Mouse (Mus musculus) CH12.LX (cell line): ENCODE measurements around the gene Tns4. TPM values are rescaled to one million over a fixed set of nuclear protein-coding genes. Genes with fewer than 3 reads are reported as not detected.
A peak's percentile ranks its signal among the peaks of the same experiment; 100 is the strongest.

Experiments
- DNase-seq: peaks from one replicate; pipeline ENCODE4 v3.0.0-alpha.2; 2013; ENCODE audit errors: extremely low read depth
- H3K27ac ChIP-seq: 2 replicates; pipeline ENCODE4 v1.5.1; 2012; ENCODE audit warnings: low read depth, mild to moderate bottlenecking, control low read depth, moderate library complexity; ENCODE audit not compliant: insufficient read depth
- H3K27me3 ChIP-seq: replicated peaks from 2 replicates; pipeline ENCODE3; 2012; ENCODE audit warnings: inconsistent platforms
- H3K36me3 ChIP-seq, 2 experiments: replicated peaks in 1 of 2; 2 replicates each; pipeline versions ENCODE3 to v1.6.1; 2012; ENCODE audit warnings: inconsistent platforms in 1 of 2, low read length in 1 of 2, mild to moderate bottlenecking in 1 of 2, mixed read lengths in 1 of 2, moderate library complexity in 1 of 2; ENCODE audit not compliant: control insufficient read depth in 1 of 2, insufficient read depth in 1 of 2
- H3K4me1 ChIP-seq, 2 experiments: 2 replicates each; pipeline ENCODE4 v1.6.1; 2012; ENCODE audit warnings: inconsistent platforms in 1 of 2, moderate library complexity in 1 of 2; ENCODE audit not compliant: insufficient read depth in 2 of 2, control insufficient read depth in 1 of 2
- H3K4me2 ChIP-seq: 2 replicates; pipeline ENCODE4 v1.6.1; 2012; ENCODE audit warnings: low read depth, mild to moderate bottlenecking, control low read depth; ENCODE audit not compliant: poor library complexity, insufficient read depth, severe bottlenecking
- H3K4me3 ChIP-seq, 3 experiments: fragments of 150-350 bp in 1 of 3; sonication (generic) in 1 of 3; replicated peaks in 1 of 3; 2 replicates each; pipeline versions ENCODE3 to v1.5.1; 2011 to 2012; ENCODE audit warnings: low read depth in 2 of 3, low read length in 2 of 3, mild to moderate bottlenecking in 2 of 3, moderate library complexity in 2 of 3, control low read depth in 1 of 3, improper control_type of control experiment in 1 of 3, inconsistent platforms in 1 of 3, mixed read lengths in 1 of 3; ENCODE audit not compliant: poor library complexity in 1 of 3
- H3K79me2 ChIP-seq: replicated peaks from 2 replicates; pipeline ENCODE4 v1.6.1; 2012; ENCODE audit warnings: mild to moderate bottlenecking, moderate library complexity; ENCODE audit not compliant: control insufficient read depth, poor library complexity, insufficient read depth, severe bottlenecking; ENCODE audit errors: extremely low read depth
- H3K9ac ChIP-seq: 2 replicates; pipeline ENCODE4 v1.6.1; 2012; ENCODE audit warnings: low read depth, mild to moderate bottlenecking, control low read depth, moderate library complexity; ENCODE audit not compliant: insufficient read depth
- H3K9me3 ChIP-seq: replicated peaks from 2 replicates; pipeline ENCODE3; 2012; ENCODE audit warnings: low read length, inconsistent platforms, mixed read lengths
- CHD2 ChIP-seq: IDR thresholded peaks from 2 replicates; pipeline ENCODE4 v1.6.1; 2011; ENCODE audit warnings: low read length, improper control_type of control experiment
- CTCF ChIP-seq, 2 experiments: IDR thresholded peaks in 1 of 2; conservative IDR thresholded peaks in 1 of 2; 2 replicates each; pipeline ENCODE4 v1.5.1; 2011 to 2012; ENCODE audit warnings: low read depth in 2 of 2, low read length in 2 of 2, improper control_type of control experiment in 1 of 2, inconsistent platforms in 1 of 2, mild to moderate bottlenecking in 1 of 2, moderate library complexity in 1 of 2
- ELF1 ChIP-seq: IDR thresholded peaks from 2 replicates; pipeline ENCODE4 v1.6.1; 2014; ENCODE audit warnings: low read depth, mild to moderate bottlenecking, inconsistent platforms, low read length, improper control_type of control experiment
- HCFC1 ChIP-seq: IDR thresholded peaks from 2 replicates; pipeline ENCODE4 v1.6.1; 2012; ENCODE audit warnings: low read depth, mild to moderate bottlenecking, inconsistent platforms, low read length, improper control_type of control experiment
- IRF4 ChIP-seq: IDR thresholded peaks from 2 replicates; pipeline ENCODE4 v1.6.1; 2014; ENCODE audit warnings: low read depth, mild to moderate bottlenecking, inconsistent platforms, low read length, improper control_type of control experiment
- JUND ChIP-seq: conservative IDR thresholded peaks from 2 replicates; pipeline ENCODE4 v1.6.1; 2011; ENCODE audit warnings: low read depth, low read length, improper control_type of control experiment
- MAX ChIP-seq: IDR thresholded peaks from 2 replicates; pipeline ENCODE4 v1.6.1; 2011; ENCODE audit warnings: low read length, improper control_type of control experiment
- MYC ChIP-seq: IDR thresholded peaks from 2 replicates; pipeline ENCODE4 v1.6.1; 2011; ENCODE audit warnings: low read depth, mild to moderate bottlenecking, improper control_type of control experiment, low read length
- PAX5 ChIP-seq: IDR thresholded peaks from 2 replicates; pipeline ENCODE4 v1.6.1; 2012; ENCODE audit warnings: low read length, inconsistent platforms, mixed read lengths
- POLR2AphosphoS2 ChIP-seq: IDR thresholded peaks from 2 replicates; pipeline ENCODE4 v1.6.1; 2011; ENCODE audit warnings: low read depth, low read length, improper control_type of control experiment
- RCOR1 ChIP-seq: conservative IDR thresholded peaks from 2 replicates; pipeline ENCODE4 v1.6.1; 2012; ENCODE audit warnings: low read depth, mild to moderate bottlenecking, inconsistent platforms, low read length, improper control_type of control experiment
- TBP ChIP-seq: conservative IDR thresholded peaks from 2 replicates; pipeline ENCODE4 v1.6.1; 2011; ENCODE audit warnings: low read depth, low read length, improper control_type of control experiment
- TCF12 ChIP-seq: IDR thresholded peaks from 2 replicates; pipeline ENCODE4 v1.6.1; 2014; ENCODE audit warnings: low read depth, mild to moderate bottlenecking, inconsistent platforms, low read length, improper control_type of control experiment
- UBTF ChIP-seq: IDR thresholded peaks from 2 replicates; pipeline ENCODE4 v1.6.1; 2012; ENCODE audit warnings: low read depth, mild to moderate bottlenecking, inconsistent platforms, low read length, improper control_type of control experiment, moderate library complexity
- dilution Hi-C: fragments of 300-500 bp; cut with MboI; formaldehyde crosslinking; loops from 2 replicates; pipeline ENCODE4 v1.14.3; 2020; ENCODE audit warnings: low sequenced_read_pairs; ENCODE audit not compliant: extremely low pct_unique_long_range_greater_than_20kb, extremely low pct_ligation_motif_present
- in situ Hi-C: fragments of 300-500 bp; cut with MboI; formaldehyde crosslinking; loops from 3 replicates; pipeline ENCODE4 v1.14.3; 2019; ENCODE audit warnings: low sequenced_read_pairs, low pct_ligation_motif_present, low pct_unique_long_range_greater_than_20kb, mixed read lengths
- polyA plus RNA-seq: library from polyadenylated mRNA; unstranded; fragments of >175 nt; gene quantifications from 2 replicates; pipeline ENCODE4 v1.2.1, GENCODE M21; 2012; ENCODE audit warnings: low read depth; ENCODE audit not compliant: insufficient read length
- total RNA-seq, 2 experiments: library from RNA; depleted of rRNA; stranded (reverse); fragments of 300-350 nt in 1 of 2; fragments of >200 nt in 1 of 2; gene quantifications; 2 replicates each; pipeline ENCODE4 v1.2.3; 2012 to 2014

The Tns4 gene
- total and polyA plus RNA-seq, 3 experiments, result 0.04 to 0.11 TPM; not detected in 1

GRCm38 (mm10) chr11:99042834-99043431 is 46.2 kb downstream of the Tns4 start:
- Histone ChIP-seq H3K9ac (0 out of 2 replicates have a peak overlapping the region, but pooled peaks have one; percentile 1), H3K4me1 (peaks cover 4 to 21% of the 10 kb centered on the region in 2 experiments; a peak in 3 of 4 replicates), H3K79me2 (no peaks in the 10 kb centered on the region)
- dilution Hi-C loops, result no loop called here
- TF ChIP-seq IRF4 (no peak; the same call in 1 of the 2 replicates), ELF1 (peak; percentile 45), HCFC1 (peak; percentile 31; the same call in 1 of the 2 replicates), MAX (no peak)
- TF ChIP-seq, all 38 proteins: peak for 2
- H3K4me3 ChIP-seq, result peak overlapping the region in 1 of 3 experiments; percentile 18
- peaks cover 47% of the 10 kb centered on the region for H3K27me3 ChIP-seq
- no peak for DNase-seq
- in situ Hi-C loops, result loop anchor here (5.0 kb wide), 1 partner anchor 89 kb away; no protein-coding TSS in a partner anchor
- H3K27ac ChIP-seq, result no peak overlapping the region
- H3K9me3 ChIP-seq, result no peaks in the 10 kb centered on the region
- H3K4me2 ChIP-seq, result peak overlapping the region; percentile 42
- no peaks in the 10 kb centered on the region for H3K36me3 ChIP-seq

- H3K9ac ChIP-seq, result 0 out of 2 replicates have a peak overlapping the region, but pooled peaks have one; percentile 1
- no peaks in the 10 kb centered on the region for H3K79me2 ChIP-seq
- TF ChIP-seq MYC (no peak), POLR2AphosphoS2 (no peak), UBTF (no peak), TCF12 (no peak), RCOR1 (no peak), JUND (no peak), CTCF (conservative IDR thresholded peaks at IDR 0.05 in 1 of 2, IDR thresholded peaks at IDR 0.05 in 1 of 2; ENCODE audit: low read depth in 2 of 2, low read length in 2 of 2) (no peak), PAX5 (no peak), CHD2 (no peak), TBP (no peak)
- H3K4me1 ChIP-seq, result peaks cover 4 to 21% of the 10 kb centered on the region in 2 experiments; a peak in 3 of 4 replicates
- H3K9me3 ChIP-seq, result no peaks in the 10 kb centered on the region
- no peak for DNase-seq
- dilution Hi-C loops, result no loop called here
- peaks cover 43% of the 10 kb centered on the region for H3K27me3 ChIP-seq
- peak overlapping the region; percentile 42 for H3K4me2 ChIP-seq
- no peaks in the 10 kb centered on the region for H3K36me3 ChIP-seq
- in situ Hi-C loops, result loop anchor here (5.0 kb wide), 1 partner anchor 90 kb away; no protein-coding TSS in a partner anchor
- H3K27ac ChIP-seq, result no peak overlapping the region
- peak overlapping the region in 1 of 3 experiments; percentile 13 for H3K4me3 ChIP-seq
Measured at GRCm38 (mm10) chr11:99041841-99042780, 47.0 kb downstream of the Tns4 start.
